Mouse (Mus musculus) liver, embryonic 16.5 days (tissue): ENCODE measurements around the gene Krt78. TPM values are rescaled to one million over a fixed set of nuclear protein-coding genes. Genes with fewer than 3 reads are reported as not detected.

ENCODE experiments used
- ATAC-seq: fragments of 200-750 bp; cut with Nextera tagmentation; 2 replicates; pipeline ENCODE4 v1.8.0; 2017; ENCODE audit warnings: low read depth, mild to moderate bottlenecking, moderate number of reproducible peaks, moderate library complexity
- H3K27ac ChIP-seq: fragments of 300-500 bp; sonication (generic); 2 replicates; pipeline ENCODE4 v1.5.1; 2014; ENCODE audit warnings: mild to moderate bottlenecking, low read length
- H3K27me3 ChIP-seq: fragments of 300-500 bp; sonication (generic); 2 replicates; pipeline ENCODE4 v1.6.1; 2014; ENCODE audit warnings: low read depth, low read length, mixed read lengths; ENCODE audit not compliant: control insufficient read depth, insufficient read depth
- H3K36me3 ChIP-seq: fragments of 300-500 bp; sonication (generic); 2 replicates; pipeline ENCODE4 v1.6.1; 2014; ENCODE audit warnings: mild to moderate bottlenecking; ENCODE audit not compliant: control insufficient read depth, insufficient read depth
- H3K4me1 ChIP-seq: fragments of 300-500 bp; sonication (generic); 2 replicates; pipeline ENCODE4 v1.6.1; 2014; ENCODE audit warnings: low read depth, low read length, mixed read lengths; ENCODE audit not compliant: control insufficient read depth
- H3K4me2 ChIP-seq: fragments of 300-500 bp; sonication (generic); 2 replicates; pipeline ENCODE4 v1.6.1; 2014; ENCODE audit warnings: low read depth, low read length, mixed read lengths
- H3K4me3 ChIP-seq: fragments of 300-500 bp; sonication (generic); 2 replicates; pipeline ENCODE4 v1.5.1; 2014; ENCODE audit warnings: low read depth, mild to moderate bottlenecking, low read length
- H3K9ac ChIP-seq: fragments of 300-500 bp; sonication (generic); 2 replicates; pipeline ENCODE4 v1.6.1; 2014; ENCODE audit warnings: low read depth, low read length
- H3K9me3 ChIP-seq: fragments of 300-500 bp; sonication (generic); replicated peaks from 2 replicates; pipeline ENCODE4 v1.6.1; 2016; ENCODE audit warnings: low read length; ENCODE audit not compliant: control insufficient read depth
- WGBS: fragments of 180-500 bp; shearing (Covaris S2); extraction: QIAGEN DNeasy Blood & Tissue Kit; methylation state at CpG from one replicate; pipeline ENCODE4 v1.1.7; 2014; ENCODE audit not compliant: insufficient replicate concordance; 5-methylcytosine and 5-hydroxymethylcytosine counted together
- polyA plus RNA-seq: library from polyadenylated mRNA; unstranded; fragments of >200 nt; fragmentation: Nextera tagmentation; extraction: Ambion mirVana; gene quantifications from 2 replicates; pipeline ENCODE4 v1.2.1, GENCODE M21; 2015

Krt78 gene
- polyA plus RNA-seq, 1 experiment from 2014 or later = not detected

GRCm38 (mm10) chr15:101924635-101925034 lies 29.5 kb downstream of the Krt78 start, which contains the start of gene Krt4:
Gene Krt4, minus strand, starts transcription at chr15:101924735.
- no peak within 1 kb of the TSS for H3K9ac ChIP-seq
- 61% methylated on average over 11 of the region's 11 CpGs for WGBS
- no peak within 1 kb of the TSS for H3K4me3 ChIP-seq
- peaks cover 3% of the 10 kb centered on the region for H3K27me3 ChIP-seq
- H3K4me2 ChIP-seq = no peak within 1 kb of the TSS
- H3K36me3 ChIP-seq = no peaks in the 10 kb centered on the region
- peaks cover 2% of the 10 kb centered on the region; the same call in 1 of the 2 replicates for H3K4me1 ChIP-seq
- no peak for ATAC-seq
- H3K27ac ChIP-seq = no peak within 1 kb of the TSS
- H3K9me3 ChIP-seq = no peaks in the 10 kb centered on the region

- Histone ChIP-seq H3K4me3 (no peak overlapping the region), H3K4me1 (peaks cover 2% of the 10 kb centered on the region; the same call in 1 of the 2 replicates), H3K9ac (no peak overlapping the region), H3K4me2 (no peak overlapping the region), H3K36me3 (no peaks in the 10 kb centered on the region), H3K27me3 (no peaks in the 10 kb centered on the region), H3K27ac (no peak overlapping the region), H3K9me3 (no peaks in the 10 kb centered on the region)
- WGBS = 47% methylated on average over 2 of the region's 2 CpGs
- ATAC-seq = peak; percentile 19; the same call in 1 of the 2 replicates
Observed at GRCm38 (mm10) chr15:101922296-101922695, 31.8 kb downstream of the Krt78 start.

GRCm38 (mm10) chr15:101916072-101916471 lies 38.0 kb downstream of the Krt78 start:
- Histone ChIP-seq H3K36me3 (no peaks in the 10 kb centered on the region), H3K27ac (no peak overlapping the region), H3K9me3 (no peaks in the 10 kb centered on the region), H3K4me1 (no peaks in the 10 kb centered on the region), H3K27me3 (no peaks in the 10 kb centered on the region), H3K9ac (no peak overlapping the region), H3K4me2 (no peak overlapping the region), H3K4me3 (no peak overlapping the region)
- WGBS = 45% methylated on average over 2 of the region's 2 CpGs
- ATAC-seq = no peak

- Histone ChIP-seq H3K9me3 (no peaks in the 10 kb centered on the region), H3K27me3 (no peaks in the 10 kb centered on the region), H3K36me3 (no peaks in the 10 kb centered on the region), H3K4me1 (no peaks in the 10 kb centered on the region), H3K27ac (no peak overlapping the region), H3K4me3 (no peak overlapping the region), H3K4me2 (no peak overlapping the region), H3K9ac (no peak overlapping the region)
- WGBS = 62% methylated on average over 5 of the region's 5 CpGs
- ATAC-seq = no peak
Observed at GRCm38 (mm10) chr15:101904849-101905248, 49.2 kb downstream of the Krt78 start.

- Histone ChIP-seq H3K9me3 (no peaks in the 10 kb centered on the region), H3K9ac (no peak overlapping the region), H3K4me1 (no peaks in the 10 kb centered on the region), H3K27ac (no peak overlapping the region), H3K27me3 (no peaks in the 10 kb centered on the region), H3K4me2 (no peak overlapping the region), H3K4me3 (no peak overlapping the region), H3K36me3 (no peaks in the 10 kb centered on the region)
- no peak for ATAC-seq
- 44% methylated on average over 12 of the region's 12 CpGs for WGBS
Observed at GRCm38 (mm10) chr15:101902171-101903149, 51.6 kb downstream of the Krt78 start.

Other genes with a start within 250 kb of the Krt78 start
- gene Krt5, start 241.4 kb downstream of the Krt78 start, polyA plus RNA-seq = 0.04 and 0.05 TPM in 2 replicates
- gene Krt71, start 211.2 kb downstream of the Krt78 start, polyA plus RNA-seq = not detected in 2 replicates
- not detected in 2 replicates for gene Krt72, start 167.8 kb downstream of the Krt78 start, polyA plus RNA-seq
- gene Krt73, start 151.9 kb downstream of the Krt78 start, polyA plus RNA-seq = not detected in 2 replicates
- not detected in 2 replicates for gene Krt2, start 136.1 kb downstream of the Krt78 start, polyA plus RNA-seq
- gene Krt1, start 103.5 kb downstream of the Krt78 start, polyA plus RNA-seq = not detected in 2 replicates
- gene Krt77, start 84.6 kb downstream of the Krt78 start, polyA plus RNA-seq = not detected in 2 replicates
- not detected in 2 replicates for gene Krt76, start 61.4 kb downstream of the Krt78 start, polyA plus RNA-seq
- gene Krt4, start 29.6 kb downstream of the Krt78 start, polyA plus RNA-seq = 0.07 and 0.08 TPM in 2 replicates
- not detected in 2 replicates for gene Krt79, start 14.0 kb downstream of the Krt78 start, polyA plus RNA-seq
- gene Krt8, start 50.2 kb upstream of the Krt78 start, polyA plus RNA-seq = 120 and 130 TPM in 2 replicates
- 118 and 119 TPM in 2 replicates for gene Krt18, start 73.9 kb upstream of the Krt78 start, polyA plus RNA-seq
- gene Eif4b, start 119.5 kb upstream of the Krt78 start, polyA plus RNA-seq = 42.7 and 43.6 TPM in 2 replicates
- 6.2 and 6.8 TPM in 2 replicates for gene Tns2, start 146.1 kb upstream of the Krt78 start, polyA plus RNA-seq
- 13.0 and 14.3 TPM in 2 replicates for gene Spryd3, start 181.9 kb upstream of the Krt78 start, polyA plus RNA-seq
- 1.5 and 2.4 TPM in 2 replicates for gene Igfbp6, start 190.1 kb upstream of the Krt78 start, polyA plus RNA-seq
- 33.6 and 34.4 TPM in 2 replicates for gene Soat2, start 196.2 kb upstream of the Krt78 start, polyA plus RNA-seq
- 16.3 and 17.1 TPM in 2 replicates for gene Zfp740, start 249.0 kb upstream of the Krt78 start, polyA plus RNA-seq